Comparison of ENCODE assay signal across 10 mouse cellular contexts in the genomic region with DNA sequence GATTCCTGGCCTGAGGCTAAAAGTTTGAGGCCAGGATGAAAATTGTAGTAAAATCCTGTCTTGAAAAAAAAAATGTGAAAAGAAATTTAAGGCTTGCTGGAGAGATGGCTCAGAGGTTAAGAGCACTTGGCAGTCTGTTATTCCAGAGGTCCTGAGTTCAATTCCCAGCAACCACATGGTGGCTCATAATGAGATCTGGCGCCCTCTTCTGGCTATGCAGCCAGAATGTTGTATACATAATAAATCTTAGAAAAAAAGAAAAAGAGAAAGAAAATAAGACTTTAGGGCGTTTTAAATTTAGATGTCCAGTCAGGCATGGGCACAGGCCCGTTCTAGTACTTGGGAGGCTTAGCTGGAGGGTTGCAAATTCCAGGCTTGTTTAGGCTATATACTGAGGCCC. TPM values are rescaled to one million over a fixed set of nuclear protein-coding genes. Genes with fewer than 3 reads are reported as not detected.
DNase-seq lines count a peak whose midpoint lies in the region; ATAC-seq and TF ChIP-seq lines count a peak whose summit lies in the region.
"Had no signal": no experiment of that assay in that cellular context is flagged by ENCODE, and none has a peak within 500 bp of the region (broad histone marks: within the 10 kb centered on the region; RNA-seq: fewer than 3 reads in every experiment).

No protein-coding gene starts in this region.

- H3K9ac ChIP-seq in lung, postnatal 0 days (replicated peaks; ENCODE audit: low read depth), result no peak overlapping the region

- no peak for ATAC-seq in lung, postnatal 0 days
- ATAC-seq in erythroid progenitor cell, adult 5-6 weeks (replicated peaks; ENCODE audit: low FRiP score, poor library complexity, severe bottlenecking), result peak; percentile 69

- no peaks in the 10 kb centered on the region for H3K4me1 ChIP-seq in lung, postnatal 0 days (ENCODE audit: insufficient read depth, low read depth, low read length)
- H3K4me1 ChIP-seq in lung, adult 2 months (ENCODE audit: control insufficient read depth, insufficient read depth, low read length), result no peaks in the 10 kb centered on the region; the same call in 1 of the 2 replicates

- no peaks in the 10 kb centered on the region for H3K27me3 ChIP-seq in lung, postnatal 0 days (replicated peaks; ENCODE audit: insufficient read depth, low read length)

- H3K4me3 ChIP-seq in lung, postnatal 0 days (ENCODE audit: low read depth, low read length), result no peak overlapping the region
- no peak overlapping the region for H3K4me3 ChIP-seq in lung, adult 2 months (replicated peaks; ENCODE audit: extremely low read depth, low read depth, low read length)
- H3K4me3 ChIP-seq: erythroblast, embryonic 14.5 days had no signal

- no peak overlapping the region for H3K4me2 ChIP-seq in lung, postnatal 0 days (replicated peaks; ENCODE audit: low read depth, low read length)

- H3K27ac ChIP-seq in lung, postnatal 0 days (ENCODE audit: low read length), result no peak overlapping the region

- TF ChIP-seq CTCF in lung, postnatal 0 days (IDR thresholded peaks at IDR 0.05), result peak; percentile 61
- no peak for TF ChIP-seq CTCF in lung, adult 2 months (IDR thresholded peaks at IDR 0.05; ENCODE audit: insufficient read depth, low read length)

- TF ChIP-seq EP300 in lung, postnatal 0 days (IDR thresholded peaks at IDR 0.05), result no peak

- H3K9me3 ChIP-seq in lung, postnatal 0 days (ENCODE audit: low read length), result no peaks in the 10 kb centered on the region

- H3K36me3 ChIP-seq in lung, postnatal 0 days (ENCODE audit: insufficient read depth, low read length), result no peaks in the 10 kb centered on the region

- peak; percentile 38 to 58 for DNase-seq in cerebellum, postnatal 10 days
- no peak for DNase-seq in cerebellum, adult 18-20 months
- DNase-seq in lung, postnatal 0 days (ENCODE audit: low spot score), result peak; percentile 49
- DNase-seq in lung, adult 2 months, result no peak
- peak; percentile 68 to 81 for DNase-seq in spleen, postnatal 10 days (ENCODE audit: low spot score in 2 of 2)
- no peak for DNase-seq in layer of hippocampus, postnatal 36 days
- DNase-seq in ovary, postnatal 36 days (ENCODE audit: low spot score), result no peak

- WGBS in lung, postnatal 0 days, result 51% methylated on average over 3 of the region's 3 CpGs
- 49% methylated on average over 3 of the region's 3 CpGs for WGBS in lung, adult 2 months

- TF ChIP-seq POLR2A in lung, adult 2 months (IDR thresholded peaks at IDR 0.05; ENCODE audit: borderline replicate concordance, extremely low read depth, low read depth, low read length), result no peak

RNA-seq across cellular contexts. Expression of gene Copz1, which starts 7.2 kb away (rescaled TPM):
- polyA plus RNA-seq in lung, postnatal 0 days (2015; fragmentation: Nextera tagmentation; extraction: Ambion mirVana), result 162 and 163 TPM in 2 replicates
- 55.1 and 86.2 TPM in 2 replicates for polyA plus RNA-seq in lung, adult 2 months (2012; rRNA removed)
- 158 and 167 TPM in 2 replicates for total RNA-seq in erythroid progenitor cell, adult 5-6 weeks (2015; ENCODE audit: low replicate concordance)
- total RNA-seq in erythroid progenitor cell, adult 5-6 weeks (2017; ENCODE audit: low replicate concordance), result 37.6 and 42.4 TPM in 2 replicates
- total RNA-seq in layer of hippocampus, postnatal 36 days (2021), result 100 to 1,000 TPM in 1 of 2 experiments, 10 to 100 TPM in 1; 93.2 to 103 TPM

RNA-seq across cellular contexts. Expression of gene Nfe2, which starts 21.5 kb away (rescaled TPM):
- polyA plus RNA-seq in lung, postnatal 0 days (2015; fragmentation: Nextera tagmentation; extraction: Ambion mirVana), result 10.5 and 11.2 TPM in 2 replicates
- 7.7 and 14.1 TPM in 2 replicates for polyA plus RNA-seq in lung, adult 2 months (2012; rRNA removed)
- 368 and 436 TPM in 2 replicates for total RNA-seq in erythroid progenitor cell, adult 5-6 weeks (2015; ENCODE audit: low replicate concordance)
- 353 and 370 TPM in 2 replicates for total RNA-seq in erythroid progenitor cell, adult 5-6 weeks (2017; ENCODE audit: low replicate concordance)
- under 1 TPM in 1 of 2 experiments, not detected in 1; 0.23 TPM for total RNA-seq in layer of hippocampus, postnatal 36 days (2021)
- total RNA-seq: left cerebral cortex, postnatal 10 days had no signal

RNA-seq across cellular contexts. Expression of gene Gpr84, which starts 30.7 kb away (rescaled TPM):
- polyA plus RNA-seq in lung, postnatal 0 days (2015; fragmentation: Nextera tagmentation; extraction: Ambion mirVana), result 0.67 and 2.2 TPM in 2 replicates
- polyA plus RNA-seq in lung, adult 2 months (2012; rRNA removed), result 0.08 and 0.22 TPM in 2 replicates
- total RNA-seq in erythroid progenitor cell, adult 5-6 weeks (2015; ENCODE audit: low replicate concordance), result 0.72 TPM in 1 of 2 replicates, not detected in the other
- 3.9 TPM in 1 of 2 replicates, not detected in the other for total RNA-seq in erythroid progenitor cell, adult 5-6 weeks (2017; ENCODE audit: low replicate concordance)
- total RNA-seq in layer of hippocampus, postnatal 36 days (2021), result under 1 TPM; 0.25 to 0.66 TPM
- polyA plus RNA-seq: erythroblast, embryonic 14.5 days had no signal

RNA-seq across cellular contexts. Expression of gene Hnrnpa1, which starts 39.5 kb away (rescaled TPM):
- 200 and 211 TPM in 2 replicates for polyA plus RNA-seq in lung, postnatal 0 days (2015; fragmentation: Nextera tagmentation; extraction: Ambion mirVana)
- 49.1 and 93.5 TPM in 2 replicates for polyA plus RNA-seq in lung, adult 2 months (2012; rRNA removed)
- total RNA-seq in erythroid progenitor cell, adult 5-6 weeks (2015; ENCODE audit: low replicate concordance), result 198 and 238 TPM in 2 replicates
- total RNA-seq in erythroid progenitor cell, adult 5-6 weeks (2017; ENCODE audit: low replicate concordance), result 338 and 377 TPM in 2 replicates
- 100 to 1,000 TPM; 257 to 272 TPM for total RNA-seq in layer of hippocampus, postnatal 36 days (2021)

RNA-seq across cellular contexts. Expression of gene Cbx5, which starts 40.1 kb away (rescaled TPM):
- polyA plus RNA-seq in lung, postnatal 0 days (2015; fragmentation: Nextera tagmentation; extraction: Ambion mirVana), result 27.8 and 29.4 TPM in 2 replicates
- 12.2 and 20.0 TPM in 2 replicates for polyA plus RNA-seq in lung, adult 2 months (2012; rRNA removed)
- 181 and 243 TPM in 2 replicates for total RNA-seq in erythroid progenitor cell, adult 5-6 weeks (2015; ENCODE audit: low replicate concordance)
- 214 and 236 TPM in 2 replicates for total RNA-seq in erythroid progenitor cell, adult 5-6 weeks (2017; ENCODE audit: low replicate concordance)
- 100 to 1,000 TPM; 188 to 189 TPM for total RNA-seq in layer of hippocampus, postnatal 36 days (2021)

Comparison
In these comparisons a context has a peak if more than half of its experiments do, and no peak if none do; other contexts are left out.
1. DNase-seq: peak in cerebellum, postnatal 10 days (2 of 2), lung, postnatal 0 days (single experiment) and spleen, postnatal 10 days (2 of 2); none in cerebellum, adult 18-20 months (0 of 2), lung, adult 2 months (single experiment), layer of hippocampus, postnatal 36 days (0 of 2) and ovary, postnatal 36 days (single experiment).
2. RNA of gene Nfe2, which starts 21.5 kb away (total RNA-seq): 353 to 436 TPM in erythroid progenitor cell, adult 5-6 weeks; 0.23 TPM in layer of hippocampus, postnatal 36 days; every median in the first group is over 100 times any median in the second.